ENCODE assay signal across 9 mouse cellular contexts in the genomic region with DNA sequence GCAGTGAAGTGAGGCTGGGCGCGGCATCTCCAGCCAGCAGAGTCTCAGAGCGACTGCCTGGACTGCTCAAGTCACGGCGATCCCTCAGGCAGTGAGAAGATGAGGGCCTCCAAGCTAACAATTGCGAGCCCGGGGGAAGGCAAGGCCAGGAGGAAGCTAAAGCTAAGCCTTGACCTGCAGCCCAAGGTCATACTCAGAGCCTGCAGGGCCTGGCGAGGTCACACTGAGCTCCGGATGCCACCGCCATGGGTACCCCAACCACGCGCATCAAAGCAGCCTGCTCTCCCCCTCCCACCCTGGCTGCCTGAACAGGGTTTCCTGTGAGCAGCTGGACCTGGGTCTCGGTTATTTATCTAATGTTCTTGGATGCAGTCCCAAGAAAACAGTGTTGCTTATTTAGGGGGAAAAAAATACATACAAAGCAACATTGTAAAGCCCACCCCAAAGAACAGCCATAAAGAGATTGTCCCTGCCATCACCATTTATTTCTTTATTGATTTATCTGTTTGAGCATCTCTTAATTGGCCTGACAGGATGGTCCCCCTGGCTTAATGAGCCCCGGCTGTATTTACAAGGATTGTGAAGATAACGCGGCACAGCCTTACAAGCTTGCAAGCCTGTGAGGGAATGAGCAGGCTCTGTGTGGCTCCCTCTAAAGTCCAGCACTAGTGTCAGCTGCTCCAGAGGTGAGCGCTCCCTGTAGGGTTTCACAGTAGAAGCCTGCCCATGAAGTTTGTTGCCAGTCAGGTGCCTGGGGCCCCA.
DNase-seq lines count a peak whose midpoint lies in the region; ATAC-seq lines count a peak whose summit lies in the region.
"Had no signal": no experiment of that assay in that cellular context is flagged by ENCODE, and none has a peak within 500 bp of the region (broad histone marks: within the 10 kb centered on the region; RNA-seq: fewer than 3 reads in every experiment).

No protein-coding gene starts in this region.

- peaks cover 38% of the 10 kb centered on the region for H3K4me1 ChIP-seq in heart, embryonic 12.5 days (replicated peaks)
- peaks cover 6% of the 10 kb centered on the region; the same call in 1 of the 2 replicates for H3K4me1 ChIP-seq in forebrain, embryonic 16.5 days (replicated peaks; ENCODE audit: control insufficient read depth, insufficient read depth, low read length)
- peaks cover 11% of the 10 kb centered on the region for H3K4me1 ChIP-seq in midbrain, embryonic 13.5 days (replicated peaks)

- H3K9me3 ChIP-seq in heart, embryonic 12.5 days (replicated peaks): no peaks in the 10 kb centered on the region
- no peaks in the 10 kb centered on the region for H3K9me3 ChIP-seq in forebrain, embryonic 16.5 days (ENCODE audit: control insufficient read depth, low read length)
- H3K9me3 ChIP-seq in midbrain, embryonic 13.5 days: no peaks in the 10 kb centered on the region

- intact Hi-C loops in heart, postnatal 10 days (cut with DNase I): no loop called here

- 29% methylated on average over 17 of the region's 17 CpGs for WGBS in heart, embryonic 12.5 days
- WGBS in forebrain, embryonic 16.5 days: 51% methylated on average over 17 of the region's 17 CpGs
- WGBS in midbrain, embryonic 13.5 days: 43% methylated on average over 17 of the region's 17 CpGs

- no peak overlapping the region for H3K9ac ChIP-seq in heart, embryonic 12.5 days
- no peak overlapping the region; the same call in 1 of the 2 replicates for H3K9ac ChIP-seq in forebrain, embryonic 16.5 days (replicated peaks; ENCODE audit: low read depth, low read length)
- no peak overlapping the region for H3K9ac ChIP-seq in midbrain, embryonic 13.5 days (replicated peaks)

- DNase-seq in heart, postnatal 10 days: no peak
- peak; percentile 5 for DNase-seq in ES-CJ7 (ENCODE audit: low read depth, low spot score)
- no peak for DNase-seq in T-cell, adult 2 months (ENCODE audit: low spot score)
- no peak for DNase-seq in layer of hippocampus, adult 11-12 months (ENCODE audit: low spot score)
- no peak for DNase-seq in right cerebral cortex, postnatal 36 days (ENCODE audit: low spot score in 2 of 2)
- DNase-seq: lung, adult 18-20 months had no signal

- H3K4me3 ChIP-seq in heart, embryonic 12.5 days: no peak overlapping the region
- H3K4me3 ChIP-seq in forebrain, embryonic 16.5 days (replicated peaks; ENCODE audit: low read length): no peak overlapping the region
- H3K4me3 ChIP-seq in midbrain, embryonic 13.5 days (replicated peaks): no peak overlapping the region

- H3K36me3 ChIP-seq in heart, embryonic 12.5 days: no peaks in the 10 kb centered on the region
- no peaks in the 10 kb centered on the region for H3K36me3 ChIP-seq in forebrain, embryonic 16.5 days (ENCODE audit: control insufficient read depth, insufficient read depth)
- H3K36me3 ChIP-seq in midbrain, embryonic 13.5 days: no peaks in the 10 kb centered on the region

- peak overlapping the region; percentile 29 for H3K27ac ChIP-seq in heart, embryonic 12.5 days (ENCODE audit: poor library complexity, severe bottlenecking)
- H3K27ac ChIP-seq in forebrain, embryonic 16.5 days (ENCODE audit: low read length): no peak overlapping the region
- 0 out of 2 replicates have a peak overlapping the region, but pooled peaks have one; percentile 20 for H3K27ac ChIP-seq in midbrain, embryonic 13.5 days

- peaks cover 69% of the 10 kb centered on the region for H3K27me3 ChIP-seq in heart, embryonic 12.5 days (replicated peaks)
- H3K27me3 ChIP-seq in forebrain, embryonic 16.5 days (replicated peaks; ENCODE audit: control insufficient read depth, insufficient read depth, low read length): no peaks in the 10 kb centered on the region
- no peaks in the 10 kb centered on the region for H3K27me3 ChIP-seq in midbrain, embryonic 13.5 days

- peak; percentile 30 for ATAC-seq in heart, embryonic 12.5 days (ENCODE audit: insufficient number of reproducible peaks, low FRiP score)
- no peak for ATAC-seq in forebrain, embryonic 16.5 days
- no peak for ATAC-seq in midbrain, embryonic 13.5 days

- H3K4me2 ChIP-seq in heart, embryonic 12.5 days: peak overlapping the region; percentile 42
- H3K4me2 ChIP-seq in forebrain, embryonic 16.5 days (ENCODE audit: low read length): 0 out of 2 replicates have a peak overlapping the region, but pooled peaks have one; percentile 6
- H3K4me2 ChIP-seq in midbrain, embryonic 13.5 days (replicated peaks): no peak overlapping the region
